Mouse (Mus musculus) neutrophil, adult 5-6 weeks (primary cell): ENCODE measurements around the gene 2210016F16Rik. TPM values are rescaled to one million over a fixed set of nuclear protein-coding genes. Genes with fewer than 3 reads are reported as not detected.

Experiments used
- total RNA-seq: library from RNA; stranded (forward); fragments of 200-1000 nt; gene quantifications from 2 replicates; pipeline ENCODE4 v1.2.3, GENCODE M21; 2017

2210016F16Rik gene
- total RNA-seq, 1 experiment from 2014 or later, result 7.7 TPM

Other genes starting within 250 kb of the 2210016F16Rik start
- 85.7 and 88.8 TPM in 2 replicates for gene Idnk, start 227.6 kb downstream of the 2210016F16Rik start, total RNA-seq
- gene Ubqln1, start 169.6 kb downstream of the 2210016F16Rik start, total RNA-seq, result 61.6 and 62.0 TPM in 2 replicates
- 1.4 and 2.2 TPM in 2 replicates for gene Gkap1, start 109.5 kb downstream of the 2210016F16Rik start, total RNA-seq
- gene Kif27, start 26.1 kb downstream of the 2210016F16Rik start, total RNA-seq, result not detected in 2 replicates
- 38.4 and 45.8 TPM in 2 replicates for gene Rmi1, start 17.0 kb upstream of the 2210016F16Rik start, total RNA-seq
- gene Hnrnpk, start 18.1 kb upstream of the 2210016F16Rik start, total RNA-seq, result 1,458 and 1,547 TPM in 2 replicates
- 1.4 and 3.6 TPM in 2 replicates for gene Slc28a3, start 225.7 kb upstream of the 2210016F16Rik start, total RNA-seq